Mouse (Mus musculus) heart, embryonic 11.5 days (tissue): ENCODE results near the gene Snx9. TPM values are rescaled to one million over a fixed set of nuclear protein-coding genes. Genes with fewer than 3 reads are reported as not detected.
A peak's percentile ranks its signal among the peaks of the same experiment; 100 is the strongest.

Experiments used
- ATAC-seq: fragments of 200-750 bp; cut with Nextera tagmentation; replicated peaks from 2 replicates; pipeline ENCODE4 v1.8.0; 2017; ENCODE audit warnings: moderate library complexity; ENCODE audit not compliant: insufficient number of reproducible peaks, low FRiP score, low TSS enrichment
- H3K27ac ChIP-seq: fragments of 300-500 bp; sonication (generic); 2 replicates; pipeline ENCODE4 v1.5.1; 2014; ENCODE audit warnings: mild to moderate bottlenecking, low read depth, low read length
- H3K27me3 ChIP-seq: fragments of 300-500 bp; sonication (generic); 2 replicates; pipeline ENCODE4 v1.6.1; 2014; ENCODE audit warnings: mild to moderate bottlenecking, low read length, mixed read lengths; ENCODE audit not compliant: control insufficient read depth, insufficient read depth
- H3K36me3 ChIP-seq: fragments of 300-500 bp; sonication (generic); 2 replicates; pipeline ENCODE4 v1.6.1; 2014; ENCODE audit warnings: mild to moderate bottlenecking, low read length, moderate library complexity, mixed read lengths; ENCODE audit not compliant: control insufficient read depth, insufficient read depth
- H3K4me1 ChIP-seq: fragments of 300-500 bp; sonication (generic); 2 replicates; pipeline ENCODE4 v1.6.1; 2014; ENCODE audit warnings: low read length; ENCODE audit not compliant: control insufficient read depth, insufficient read depth
- H3K4me2 ChIP-seq: fragments of 300-500 bp; sonication (generic); 2 replicates; pipeline ENCODE4 v1.6.1; 2014; ENCODE audit warnings: mild to moderate bottlenecking, moderate library complexity
- H3K4me3 ChIP-seq: fragments of 300-500 bp; sonication (generic); 2 replicates; pipeline ENCODE4 v1.5.1; 2014; ENCODE audit warnings: low read depth, low read length
- H3K9ac ChIP-seq: fragments of 300-500 bp; sonication (generic); 2 replicates; pipeline ENCODE4 v1.6.1; 2014; ENCODE audit warnings: mild to moderate bottlenecking, low read depth, low read length, moderate library complexity
- H3K9me3 ChIP-seq: fragments of 300-500 bp; sonication (generic); replicated peaks from 2 replicates; pipeline ENCODE4 v1.6.1; 2016; ENCODE audit warnings: low read length; ENCODE audit not compliant: control insufficient read depth
- WGBS: fragments of 180-500 bp; shearing (Covaris S2); extraction: QIAGEN DNeasy Blood & Tissue Kit; methylation state at CpG from one replicate; pipeline ENCODE4 v1.1.7; 2014; ENCODE audit not compliant: insufficient replicate concordance; 5-methylcytosine and 5-hydroxymethylcytosine counted together
- polyA plus RNA-seq: library from polyadenylated mRNA; unstranded; fragments of >200 nt; fragmentation: Nextera tagmentation; extraction: Ambion mirVana; gene quantifications from 2 replicates; pipeline ENCODE4 v1.2.1, GENCODE M21; 2014

Snx9 gene
- polyA plus RNA-seq, 1 experiment from 2014 or later = 26.5 TPM

DNA sequence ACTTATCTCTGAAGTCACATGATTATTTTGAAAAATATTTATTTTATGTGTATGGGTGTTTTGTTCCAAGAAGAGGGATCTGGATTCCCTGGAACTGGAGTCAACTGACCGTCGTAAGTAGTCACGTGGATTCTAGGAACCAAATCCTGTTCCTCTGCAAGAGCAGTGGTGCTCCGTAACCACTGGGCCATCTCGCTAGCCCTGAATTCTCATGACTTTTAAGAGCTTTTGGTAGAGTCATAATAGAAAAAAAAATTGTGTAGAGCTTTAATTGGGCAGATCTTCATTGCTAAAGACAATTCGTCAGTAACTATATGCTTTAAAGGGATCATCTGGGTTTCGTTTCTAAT is 2.5 kb downstream of the Snx9 start:
- Histone ChIP-seq H3K9me3 (no peaks in the 10 kb centered on the region), H3K27ac (no peak overlapping the region), H3K4me3 (no peak overlapping the region), H3K27me3 (no peaks in the 10 kb centered on the region), H3K4me1 (peaks cover 15% of the 10 kb centered on the region), H3K9ac (no peak overlapping the region), H3K4me2 (no peak overlapping the region), H3K36me3 (no peaks in the 10 kb centered on the region)
- no peak for ATAC-seq
- WGBS = 92% methylated on average over 7 of the region's 7 CpGs

DNA sequence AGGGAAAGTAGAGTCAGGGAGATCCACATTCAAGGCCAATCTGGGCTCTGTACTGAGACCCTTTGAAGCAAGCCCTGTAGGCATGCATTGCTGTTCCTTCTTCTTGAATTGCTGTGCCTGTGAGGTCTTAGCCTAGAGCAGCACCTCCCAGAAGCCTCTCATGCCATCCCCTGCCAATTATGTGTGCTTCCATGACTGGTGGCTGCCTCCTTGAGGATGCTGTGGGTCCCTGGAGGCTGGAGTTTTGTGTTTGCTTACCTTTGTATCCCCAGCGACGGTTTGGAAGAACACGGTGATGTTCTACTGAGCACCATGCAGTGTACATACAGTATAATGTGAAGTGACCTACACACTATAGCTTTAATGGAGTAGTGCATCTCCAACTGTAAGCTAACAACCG is 4.2 kb downstream of the Snx9 start:
- no peak overlapping the region for H3K27ac ChIP-seq
- 85% methylated on average over 4 of the region's 4 CpGs for WGBS
- peaks cover 24% of the 10 kb centered on the region for H3K4me1 ChIP-seq
- H3K36me3 ChIP-seq = no peaks in the 10 kb centered on the region
- H3K9me3 ChIP-seq = no peaks in the 10 kb centered on the region
- ATAC-seq = no peak
- H3K4me3 ChIP-seq = no peak overlapping the region
- H3K4me2 ChIP-seq = no peak overlapping the region
- H3K9ac ChIP-seq = no peak overlapping the region
- H3K27me3 ChIP-seq = no peaks in the 10 kb centered on the region

DNA sequence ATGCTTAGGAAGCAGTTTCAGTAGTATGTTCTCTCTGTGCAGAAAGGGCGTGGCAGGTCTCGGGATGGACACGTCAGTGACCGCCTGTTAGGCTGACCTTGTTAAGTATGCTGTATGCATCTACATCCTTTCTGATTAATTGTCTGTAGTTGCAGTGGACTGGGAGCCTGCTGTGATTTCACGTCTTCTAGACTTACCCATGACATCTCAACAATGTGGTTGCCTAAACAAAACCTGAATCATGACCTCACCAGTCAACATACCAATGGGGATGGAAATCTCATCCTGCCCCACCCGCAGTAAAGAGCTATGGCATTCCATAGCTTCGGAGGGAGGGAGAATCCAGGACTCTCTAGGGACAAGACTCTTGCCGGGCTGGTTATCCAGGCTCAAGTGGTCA is 5.0 kb downstream of the Snx9 start:
- no peak overlapping the region for H3K27ac ChIP-seq
- WGBS = 60% methylated on average over 8 of the region's 8 CpGs
- H3K4me2 ChIP-seq = no peak overlapping the region
- ATAC-seq = no peak
- H3K27me3 ChIP-seq = no peaks in the 10 kb centered on the region
- no peak overlapping the region for H3K9ac ChIP-seq
- H3K4me1 ChIP-seq = peaks cover 24% of the 10 kb centered on the region
- H3K36me3 ChIP-seq = no peaks in the 10 kb centered on the region
- no peaks in the 10 kb centered on the region for H3K9me3 ChIP-seq
- no peak overlapping the region for H3K4me3 ChIP-seq

DNA sequence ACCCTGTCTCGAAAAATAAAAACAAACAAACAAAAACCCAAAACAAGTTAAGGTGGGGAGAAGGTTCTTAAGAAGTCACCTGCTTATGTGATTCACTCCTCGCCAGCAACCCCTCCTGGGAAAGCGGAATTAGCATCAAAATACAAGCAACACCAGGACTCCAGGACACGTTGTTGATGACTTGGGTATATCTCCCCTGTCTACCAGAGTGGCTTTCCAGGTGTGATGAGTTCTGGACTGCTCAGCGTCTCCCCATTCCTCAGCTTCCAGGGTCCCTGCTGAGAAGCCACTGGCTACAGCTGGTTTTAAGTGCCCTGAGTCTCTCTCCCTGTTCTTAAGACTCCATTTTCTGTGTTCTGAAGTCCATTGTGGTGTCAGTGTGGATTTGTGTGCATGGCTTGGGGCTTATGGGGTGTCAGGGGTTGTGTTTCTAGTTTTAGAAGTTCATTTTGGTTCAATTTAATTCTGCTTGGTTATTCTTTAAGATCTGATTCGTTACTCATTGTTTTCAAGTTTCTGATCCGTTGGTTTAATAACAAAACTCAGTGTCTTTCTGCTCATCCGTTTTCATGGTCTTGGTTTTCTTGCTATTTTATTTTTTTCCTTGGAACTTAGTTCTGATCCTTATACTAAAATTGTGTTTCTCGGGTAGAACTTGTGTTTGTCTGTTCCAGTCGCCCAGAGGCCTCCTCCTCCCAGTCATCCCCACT is 7.7 kb downstream of the Snx9 start:
- no peak for ATAC-seq
- Histone ChIP-seq H3K4me3 (peak overlapping the region; percentile 36), H3K9me3 (no peaks in the 10 kb centered on the region), H3K27me3 (no peaks in the 10 kb centered on the region), H3K4me1 (peaks cover 18% of the 10 kb centered on the region), H3K4me2 (peak overlapping the region; percentile 71), H3K36me3 (no peaks in the 10 kb centered on the region), H3K27ac (peak overlapping the region; percentile 84), H3K9ac (peak overlapping the region; percentile 66)
- WGBS = 66% methylated on average over 10 of the region's 10 CpGs

DNA sequence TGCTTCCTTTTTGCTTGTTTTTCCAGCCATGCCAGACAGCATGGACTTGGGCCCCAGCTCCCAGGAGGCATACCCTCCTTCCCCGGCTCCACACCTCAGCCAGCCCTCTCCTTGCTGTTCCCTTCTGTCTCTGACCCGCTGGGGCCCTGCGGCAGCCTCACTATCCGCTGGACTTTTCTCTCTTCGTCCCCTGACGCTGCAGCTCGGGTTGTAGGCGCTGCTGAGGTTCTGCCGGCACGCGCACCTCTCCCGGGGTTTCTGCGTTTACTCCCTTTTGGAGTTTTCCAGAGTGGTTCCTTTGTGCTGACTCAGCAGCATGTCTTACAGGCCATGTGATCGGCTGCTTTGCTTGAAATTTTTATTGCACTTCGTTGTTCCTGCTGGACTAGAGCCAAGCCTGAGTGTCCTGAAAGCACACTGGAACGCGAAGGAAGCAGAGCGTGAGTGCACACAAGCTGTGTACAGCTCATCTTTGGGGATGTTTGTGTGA is 8.3 kb downstream of the Snx9 start:
- Histone ChIP-seq H3K27ac (peak overlapping the region; percentile 84), H3K9me3 (no peaks in the 10 kb centered on the region), H3K9ac (peak overlapping the region; percentile 66), H3K27me3 (no peaks in the 10 kb centered on the region), H3K4me1 (peaks cover 18% of the 10 kb centered on the region), H3K4me2 (peak overlapping the region; percentile 71), H3K36me3 (no peaks in the 10 kb centered on the region), H3K4me3 (peak overlapping the region; percentile 36)
- 26% methylated on average over 18 of the region's 18 CpGs for WGBS
- no peak; the same call in 1 of the 2 replicates for ATAC-seq

DNA sequence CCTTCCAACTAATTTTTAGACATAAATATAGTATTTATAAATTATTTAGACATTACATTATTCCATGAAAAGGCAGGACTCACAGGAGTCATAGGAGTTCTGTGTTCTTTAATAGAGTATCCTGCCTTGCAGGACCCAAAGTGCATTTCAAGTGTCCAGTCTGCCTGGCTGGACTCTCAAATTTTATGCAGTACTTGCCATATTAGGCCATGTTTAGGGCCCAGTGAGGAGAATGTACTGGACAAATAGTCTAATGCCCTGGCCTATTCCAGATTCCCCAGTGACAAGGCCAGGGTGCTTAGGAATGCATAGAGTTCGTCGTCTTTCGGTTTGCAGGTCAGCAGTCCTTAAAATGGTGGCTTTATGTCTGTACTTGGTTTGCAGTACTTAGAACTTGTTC is 8.9 kb downstream of the Snx9 start:
- ATAC-seq = no peak
- Histone ChIP-seq H3K27ac (no peak overlapping the region), H3K9ac (peak overlapping the region; percentile 8; the same call in 1 of the 2 replicates), H3K4me3 (no peak overlapping the region), H3K9me3 (no peaks in the 10 kb centered on the region), H3K36me3 (no peaks in the 10 kb centered on the region), H3K4me2 (peak overlapping the region; percentile 71), H3K27me3 (no peaks in the 10 kb centered on the region), H3K4me1 (peaks cover 18% of the 10 kb centered on the region)
- 92% methylated on average over 3 of the region's 3 CpGs for WGBS

DNA sequence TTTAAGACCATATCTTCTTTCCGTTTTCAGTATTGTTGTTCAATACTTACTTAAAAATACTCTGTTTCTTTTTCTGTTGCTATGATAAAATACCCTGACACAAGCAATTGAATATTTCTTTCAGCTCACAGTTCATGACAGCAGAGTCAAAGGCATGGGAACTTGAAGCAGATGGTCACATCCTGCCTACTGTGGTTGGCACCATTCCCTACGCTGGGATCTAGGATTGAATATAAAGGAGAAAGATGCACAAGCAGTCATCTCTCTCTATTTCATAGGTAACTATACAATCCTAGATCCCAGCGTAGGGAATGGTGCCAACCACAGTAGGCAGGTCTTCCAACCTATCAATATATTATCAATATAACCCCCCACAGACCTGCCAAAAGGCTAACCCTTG is 9.3 kb downstream of the Snx9 start:
- H3K9me3 ChIP-seq = no peaks in the 10 kb centered on the region
- H3K4me1 ChIP-seq = peaks cover 18% of the 10 kb centered on the region
- H3K36me3 ChIP-seq = no peaks in the 10 kb centered on the region
- no peak overlapping the region for H3K9ac ChIP-seq
- H3K27me3 ChIP-seq = no peaks in the 10 kb centered on the region
- no peak overlapping the region for H3K4me3 ChIP-seq
- H3K27ac ChIP-seq = no peak overlapping the region
- no peak overlapping the region for H3K4me2 ChIP-seq
- 91% methylated on average over 3 of the region's 3 CpGs for WGBS
- no peak for ATAC-seq

DNA sequence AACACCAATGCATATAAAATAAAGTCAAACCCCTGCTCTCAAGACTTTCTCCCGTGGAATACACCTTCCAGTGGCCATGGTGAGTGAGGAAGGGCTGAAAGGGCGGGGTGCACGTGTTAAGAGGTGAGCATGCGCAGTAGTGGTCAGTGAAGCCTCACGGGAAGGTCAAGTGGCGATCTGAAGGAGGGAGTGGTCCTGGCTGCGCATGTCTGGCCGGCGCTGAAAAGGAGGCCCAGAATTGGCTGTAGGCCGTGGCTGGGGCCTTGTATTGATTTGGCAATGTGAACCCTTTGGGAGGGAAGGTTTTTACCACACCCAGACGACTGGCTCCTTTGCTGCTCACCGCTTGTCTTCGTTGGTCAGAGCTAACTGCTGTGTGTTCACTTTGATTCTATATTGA is 12.8 kb downstream of the Snx9 start:
- Histone ChIP-seq H3K4me1 (peaks cover 12% of the 10 kb centered on the region), H3K27me3 (no peaks in the 10 kb centered on the region), H3K4me2 (no peak overlapping the region), H3K9ac (no peak overlapping the region), H3K9me3 (no peaks in the 10 kb centered on the region), H3K4me3 (no peak overlapping the region), H3K27ac (no peak overlapping the region), H3K36me3 (no peaks in the 10 kb centered on the region)
- WGBS = 90% methylated on average over 13 of the region's 13 CpGs
- ATAC-seq = no peak

DNA sequence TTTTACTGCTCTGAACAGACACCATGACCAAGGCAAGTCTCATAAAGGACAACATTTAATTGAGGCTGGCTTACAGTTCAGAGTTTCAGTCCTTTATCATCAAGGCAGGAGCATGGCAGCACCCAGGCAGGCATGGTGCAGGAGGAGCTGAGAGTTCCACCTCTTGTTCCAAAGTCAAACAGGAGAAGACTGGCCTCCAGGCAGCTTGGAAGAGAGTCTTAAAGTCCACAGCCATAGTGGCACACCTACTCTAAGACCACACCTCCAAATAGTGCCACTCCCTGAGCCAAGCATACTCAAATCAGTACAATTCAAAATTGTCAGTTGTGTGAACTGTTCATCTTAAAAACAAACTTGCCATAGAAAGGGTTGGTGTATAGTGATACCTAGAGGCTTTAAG is 14.4 kb downstream of the Snx9 start:
- Histone ChIP-seq H3K36me3 (no peaks in the 10 kb centered on the region), H3K27me3 (no peaks in the 10 kb centered on the region), H3K4me3 (no peak overlapping the region), H3K4me1 (no peaks in the 10 kb centered on the region), H3K27ac (no peak overlapping the region), H3K9me3 (no peaks in the 10 kb centered on the region), H3K4me2 (no peak overlapping the region), H3K9ac (no peak overlapping the region)
- no peak for ATAC-seq
